Mouse (Mus musculus) liver, postnatal 0 days (tissue): ENCODE data around the gene Inafm2. TPM values are rescaled to one million over a fixed set of nuclear protein-coding genes. Genes with fewer than 3 reads are reported as not detected.

Experiments used
- ATAC-seq: fragments of 200-750 bp; cut with Nextera tagmentation; 2 replicates; pipeline ENCODE4 v1.8.0; 2017; ENCODE audit warnings: mild to moderate bottlenecking, moderate library complexity
- DNase-seq: peaks from one replicate; pipeline ENCODE4 v3.0.0-alpha.2; 2016
- H3K27ac ChIP-seq: fragments of 300-500 bp; sonication (generic); 2 replicates; pipeline ENCODE4 v1.5.1; 2014; ENCODE audit warnings: antibody characterized with exemption, moderate library complexity, mild to moderate bottlenecking, low read depth
- H3K27me3 ChIP-seq: fragments of 300-500 bp; sonication (generic); 2 replicates; pipeline ENCODE4 v1.6.1; 2014; ENCODE audit warnings: low read length, control low read depth, mixed read lengths; ENCODE audit not compliant: insufficient read depth
- H3K36me3 ChIP-seq: fragments of 300-500 bp; sonication (generic); replicated peaks from 2 replicates; pipeline ENCODE4 v1.6.1; 2014; ENCODE audit warnings: mild to moderate bottlenecking, control low read depth, low read length, moderate library complexity, mixed read lengths; ENCODE audit not compliant: insufficient read depth
- H3K4me1 ChIP-seq: fragments of 300-500 bp; sonication (generic); 2 replicates; pipeline ENCODE4 v1.6.1; 2014; ENCODE audit warnings: antibody characterized with exemption, mild to moderate bottlenecking, control low read depth; ENCODE audit not compliant: insufficient read depth
- H3K4me2 ChIP-seq: fragments of 300-500 bp; sonication (generic); 2 replicates; pipeline ENCODE4 v1.6.1; 2014; ENCODE audit warnings: low read depth, mild to moderate bottlenecking, low read length, moderate library complexity, mixed read lengths
- H3K4me3 ChIP-seq: fragments of 300-500 bp; sonication (generic); 2 replicates; pipeline ENCODE4 v1.5.1; 2014; ENCODE audit warnings: low read depth, low read length
- H3K9ac ChIP-seq: fragments of 300-500 bp; sonication (generic); replicated peaks from 2 replicates; pipeline ENCODE4 v1.6.1; 2014; ENCODE audit warnings: mild to moderate bottlenecking, moderate library complexity
- H3K9me3 ChIP-seq: fragments of 300-500 bp; sonication (generic); 2 replicates; pipeline ENCODE4 v1.6.1; 2016; ENCODE audit warnings: mild to moderate bottlenecking, control low read depth, low read length, mixed read lengths
- CTCF ChIP-seq: sonication (generic); IDR thresholded peaks from 2 replicates; pipeline ENCODE4 v1.5.1; 2016; ENCODE audit warnings: antibody characterized with exemption, low read depth
- EP300 ChIP-seq: IDR thresholded peaks from 2 replicates; pipeline ENCODE4 v1.6.1; 2016; ENCODE audit warnings: antibody characterized with exemption, low read depth, mild to moderate bottlenecking
- WGBS: fragments of 180-500 bp; shearing (Covaris S2); extraction: QIAGEN DNeasy Blood & Tissue Kit; methylation state at CpG from one replicate; pipeline ENCODE4 v1.1.7; 2014; ENCODE audit not compliant: insufficient replicate concordance; 5-methylcytosine and 5-hydroxymethylcytosine counted together
- polyA plus RNA-seq: library from polyadenylated mRNA; unstranded; fragments of >200 nt; fragmentation: Nextera tagmentation; extraction: Ambion mirVana; gene quantifications from 2 replicates; pipeline ENCODE4 v1.2.1, GENCODE M21; 2015

Gene Inafm2
- polyA plus RNA-seq, 1 experiment from 2014 or later: 14.7 TPM

GRCm38 (mm10) chr2:118775396-118775795 is 29.8 kb downstream of the Inafm2 start:
- H3K4me1 ChIP-seq: peaks cover 11% of the 10 kb centered on the region
- H3K36me3 ChIP-seq: no peaks in the 10 kb centered on the region
- TF ChIP-seq EP300 (no peak), CTCF (no peak)
- no peak for ATAC-seq
- no peak overlapping the region for H3K4me2 ChIP-seq
- H3K4me3 ChIP-seq: no peak overlapping the region
- H3K27me3 ChIP-seq: 0 out of 2 replicates have a peak, but pooled peaks cover 3% of the 10 kb centered on the region
- 67% methylated on average over 1 of the region's 1 CpGs for WGBS
- no peaks in the 10 kb centered on the region for H3K9me3 ChIP-seq
- no peak for DNase-seq
- no peak overlapping the region for H3K27ac ChIP-seq
- H3K9ac ChIP-seq: no peak overlapping the region

- H3K36me3 ChIP-seq: no peaks in the 10 kb centered on the region
- peak overlapping the region; percentile 11; the same call in 1 of the 2 replicates for H3K27ac ChIP-seq
- H3K27me3 ChIP-seq: peaks cover 7% of the 10 kb centered on the region; the same call in 1 of the 2 replicates
- no peak overlapping the region for H3K4me2 ChIP-seq
- ATAC-seq: no peak
- no peak overlapping the region for H3K9ac ChIP-seq
- no peak for TF ChIP-seq EP300
- no peak for TF ChIP-seq CTCF
- H3K4me1 ChIP-seq: peaks cover 11% of the 10 kb centered on the region
- H3K9me3 ChIP-seq: no peaks in the 10 kb centered on the region
- DNase-seq: no peak
- H3K4me3 ChIP-seq: no peak overlapping the region
- WGBS: 81% methylated on average over 3 of the region's 4 CpGs
Observed at GRCm38 (mm10) chr2:118775846-118776245, 30.3 kb downstream of the Inafm2 start.

GRCm38 (mm10) chr2:118776295-118776694 is 30.7 kb downstream of the Inafm2 start:
- Histone ChIP-seq H3K27me3 (peaks cover 7% of the 10 kb centered on the region; the same call in 1 of the 2 replicates), H3K27ac (no peak overlapping the region), H3K4me2 (no peak overlapping the region), H3K4me3 (no peak overlapping the region), H3K9ac (no peak overlapping the region), H3K36me3 (no peaks in the 10 kb centered on the region), H3K9me3 (no peaks in the 10 kb centered on the region), H3K4me1 (peaks cover 11% of the 10 kb centered on the region)
- DNase-seq (no peak), ATAC-seq (no peak)
- TF ChIP-seq CTCF (no peak), EP300 (no peak)
- 56% methylated on average over 2 of the region's 2 CpGs for WGBS

GRCm38 (mm10) chr2:118778418-118778817 is 32.9 kb downstream of the Inafm2 start:
- Histone ChIP-seq H3K27ac (no peak overlapping the region), H3K4me2 (no peak overlapping the region), H3K4me1 (peaks cover 11% of the 10 kb centered on the region), H3K9ac (no peak overlapping the region), H3K27me3 (peaks cover 7% of the 10 kb centered on the region; the same call in 1 of the 2 replicates), H3K36me3 (no peaks in the 10 kb centered on the region), H3K4me3 (no peak overlapping the region), H3K9me3 (no peaks in the 10 kb centered on the region)
- no peak for ATAC-seq
- no peak for TF ChIP-seq EP300
- no peak for TF ChIP-seq CTCF
- no peak for DNase-seq
- 57% methylated on average over 4 of the region's 4 CpGs for WGBS

GRCm38 (mm10) chr2:118779065-118779464 is 33.5 kb downstream of the Inafm2 start:
- Histone ChIP-seq H3K9ac (no peak overlapping the region), H3K27me3 (peaks cover 7% of the 10 kb centered on the region; the same call in 1 of the 2 replicates), H3K4me1 (peaks cover 11% of the 10 kb centered on the region), H3K4me3 (no peak overlapping the region; the same call in 1 of the 2 replicates), H3K9me3 (no peaks in the 10 kb centered on the region), H3K4me2 (peak overlapping the region; percentile 59; the same call in 1 of the 2 replicates), H3K36me3 (no peaks in the 10 kb centered on the region), H3K27ac (no peak overlapping the region)
- ATAC-seq (no peak), DNase-seq (no peak)
- 35% methylated on average over 10 of the region's 10 CpGs for WGBS
- no peak for TF ChIP-seq CTCF
- no peak for TF ChIP-seq EP300

- 8% methylated on average over 39 of the region's 39 CpGs for WGBS
- ATAC-seq: peak; percentile 83
- Histone ChIP-seq H3K4me2 (peak within 1 kb of the TSS; percentile 59), H3K4me1 (peaks cover 11% of the 10 kb centered on the region), H3K9ac (no peak within 1 kb of the TSS), H3K4me3 (no peak within 1 kb of the TSS; the same call in 1 of the 2 replicates), H3K27me3 (peaks cover 7% of the 10 kb centered on the region; the same call in 1 of the 2 replicates), H3K27ac (no peak within 1 kb of the TSS), H3K9me3 (no peaks in the 10 kb centered on the region), H3K36me3 (no peaks in the 10 kb centered on the region)
- TF ChIP-seq CTCF (peak; percentile 50), EP300 (no peak)
- DNase-seq: peak; percentile 92
Observed at GRCm38 (mm10) chr2:118779504-118780480, 34.2 kb downstream of the Inafm2 start, which contains the start of gene Disp2. Disp2 (plus strand) TSS chr2:118779719.
